Mouse (Mus musculus): Measurements from ENCODE around the gene Fmnl1. TPM values are rescaled to one million over a fixed set of nuclear protein-coding genes. Genes with fewer than 3 reads are reported as not detected.
A peak's percentile ranks its signal among the peaks of the same experiment; 100 is the strongest.

Gene Fmnl1
- polyA plus RNA-seq, 1 experiment from 2014 or later: 4.3 TPM

- 19% methylated on average over 6 of the region's 6 CpGs for WGBS
- H3K4me2 ChIP-seq (ENCODE audit: low read length): no peak overlapping the region
- no peak overlapping the region for H3K27ac ChIP-seq (replicated peaks; ENCODE audit: low read depth, low read length)
- peaks cover 37% of the 10 kb centered on the region for H3K27me3 ChIP-seq (ENCODE audit: control insufficient read depth, insufficient read depth, low read length)
- ATAC-seq (ENCODE audit: low FRiP score, low TSS enrichment): peak; percentile 69; the same call in 1 of the 2 replicates
- H3K36me3 ChIP-seq (ENCODE audit: control insufficient read depth, insufficient read depth, low read length): peaks cover 3% of the 10 kb centered on the region; the same call in 1 of the 2 replicates
- H3K4me1 ChIP-seq (ENCODE audit: control insufficient read depth, insufficient read depth, low read length): peaks cover 17% of the 10 kb centered on the region
- DNase-seq: peak; percentile 83
- H3K9me3 ChIP-seq (ENCODE audit: control insufficient read depth, low read length): no peaks in the 10 kb centered on the region
- H3K9ac ChIP-seq (replicated peaks; ENCODE audit: low read length): 0 out of 2 replicates have a peak overlapping the region, but pooled peaks have one; percentile 0
- no peak overlapping the region for H3K4me3 ChIP-seq (replicated peaks; ENCODE audit: low read depth, low read length)
These were observed 30.8 kb downstream of the Fmnl1 start for GRCm38 (mm10) chr11:103201664-103202063.

DNA sequence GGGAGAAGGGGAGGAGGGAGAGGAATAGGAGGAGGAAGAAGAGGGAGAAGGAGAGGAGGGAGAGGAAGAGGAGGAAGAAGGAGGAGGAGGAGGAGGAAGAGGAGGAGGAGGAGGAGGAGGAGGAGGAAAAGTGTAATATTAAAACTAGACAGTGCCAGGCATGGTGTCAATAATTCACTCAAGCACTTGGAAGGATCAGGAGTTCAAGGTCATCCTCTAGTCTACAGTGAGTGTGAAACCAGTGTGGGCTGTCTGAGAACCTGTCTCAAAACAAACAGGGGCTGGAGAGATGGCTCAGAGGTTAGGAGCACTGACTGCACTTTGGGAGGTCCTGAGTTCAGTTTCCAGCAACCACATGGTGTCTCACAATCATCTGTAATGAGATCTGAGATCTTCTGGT lies 31.5 kb downstream of the Fmnl1 start:
- Histone ChIP-seq H3K27me3 (ENCODE audit: control insufficient read depth, insufficient read depth, low read length) (peaks cover 30% of the 10 kb centered on the region), H3K27ac (replicated peaks; ENCODE audit: low read depth, low read length) (no peak overlapping the region), H3K4me2 (ENCODE audit: low read length) (no peak overlapping the region), H3K4me3 (replicated peaks; ENCODE audit: low read depth, low read length) (no peak overlapping the region), H3K4me1 (ENCODE audit: control insufficient read depth, insufficient read depth, low read length) (peaks cover 17% of the 10 kb centered on the region), H3K36me3 (ENCODE audit: control insufficient read depth, insufficient read depth, low read length) (no peaks in the 10 kb centered on the region), H3K9me3 (ENCODE audit: control insufficient read depth, low read length) (no peaks in the 10 kb centered on the region), H3K9ac (replicated peaks; ENCODE audit: low read length) (no peak overlapping the region)
- DNase-seq (no peak), ATAC-seq (ENCODE audit: low FRiP score, low TSS enrichment) (no peak)

- ATAC-seq (ENCODE audit: low FRiP score, low TSS enrichment): no peak
- Histone ChIP-seq H3K4me2 (ENCODE audit: low read length) (no peak overlapping the region), H3K27ac (replicated peaks; ENCODE audit: low read depth, low read length) (no peak overlapping the region), H3K4me1 (ENCODE audit: control insufficient read depth, insufficient read depth, low read length) (peaks cover 4% of the 10 kb centered on the region; the same call in 1 of the 2 replicates), H3K9ac (replicated peaks; ENCODE audit: low read length) (no peak overlapping the region), H3K36me3 (ENCODE audit: control insufficient read depth, insufficient read depth, low read length) (no peaks in the 10 kb centered on the region), H3K9me3 (ENCODE audit: control insufficient read depth, low read length) (no peaks in the 10 kb centered on the region), H3K4me3 (replicated peaks; ENCODE audit: low read depth, low read length) (no peak overlapping the region), H3K27me3 (ENCODE audit: control insufficient read depth, insufficient read depth, low read length) (no peaks in the 10 kb centered on the region)
- WGBS: 93% methylated on average over 6 of the region's 6 CpGs
- DNase-seq: no peak
These were observed 35.3 kb downstream of the Fmnl1 start for GRCm38 (mm10) chr11:103206203-103206602.

DNA sequence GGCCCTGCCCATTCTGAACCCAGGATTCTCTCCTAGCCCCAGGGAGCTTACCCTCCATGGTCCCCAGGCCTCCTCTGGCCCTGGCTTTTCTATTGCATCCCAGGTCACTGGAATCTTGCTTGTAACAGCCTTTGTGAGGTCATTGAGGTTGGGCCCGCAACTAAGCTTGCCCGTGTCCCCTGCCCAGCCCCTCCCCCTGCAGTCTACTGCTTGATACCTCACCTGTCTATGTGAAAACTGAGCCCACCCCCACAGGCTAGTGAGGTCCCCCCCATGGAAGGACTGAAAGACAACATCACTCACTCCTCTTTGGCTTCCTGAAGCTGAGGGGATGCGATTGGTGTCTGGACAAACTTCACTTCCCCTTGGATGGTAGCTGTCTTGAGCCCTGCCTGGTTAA lies 37.6 kb downstream of the Fmnl1 start, which contains the start of gene 1700023F06Rik:
TSS of gene 1700023F06Rik (minus strand) at position 101 of the 400 bp plus-strand sequence.
- 85% methylated on average over 3 of the region's 3 CpGs for WGBS

GRCm38 (mm10) chr11:103210291-103210690 lies 39.4 kb downstream of the Fmnl1 start:
- Histone ChIP-seq H3K4me2 (ENCODE audit: low read length) (no peak overlapping the region), H3K27me3 (ENCODE audit: control insufficient read depth, insufficient read depth, low read length) (no peaks in the 10 kb centered on the region), H3K4me3 (replicated peaks; ENCODE audit: low read depth, low read length) (no peak overlapping the region), H3K9me3 (ENCODE audit: control insufficient read depth, low read length) (no peaks in the 10 kb centered on the region), H3K27ac (replicated peaks; ENCODE audit: low read depth, low read length) (no peak overlapping the region), H3K36me3 (ENCODE audit: control insufficient read depth, insufficient read depth, low read length) (no peaks in the 10 kb centered on the region), H3K9ac (replicated peaks; ENCODE audit: low read length) (no peak overlapping the region), H3K4me1 (ENCODE audit: control insufficient read depth, insufficient read depth, low read length) (no peaks in the 10 kb centered on the region)
- WGBS: 77% methylated on average over 8 of the region's 8 CpGs
- DNase-seq (no peak), ATAC-seq (ENCODE audit: low FRiP score, low TSS enrichment) (no peak)

More for the DNA sequence above, 37.6 kb downstream of the Fmnl1 start, which contains the start of gene 1700023F06Rik:
- Histone ChIP-seq H3K9ac (replicated peaks; ENCODE audit: low read length) (no peak within 1 kb of the TSS), H3K4me1 (ENCODE audit: control insufficient read depth, insufficient read depth, low read length) (no peaks in the 10 kb centered on the region), H3K36me3 (ENCODE audit: control insufficient read depth, insufficient read depth, low read length) (no peaks in the 10 kb centered on the region), H3K9me3 (ENCODE audit: control insufficient read depth, low read length) (no peaks in the 10 kb centered on the region), H3K4me3 (replicated peaks; ENCODE audit: low read depth, low read length) (no peak within 1 kb of the TSS), H3K27ac (replicated peaks; ENCODE audit: low read depth, low read length) (no peak within 1 kb of the TSS), H3K27me3 (ENCODE audit: control insufficient read depth, insufficient read depth, low read length) (no peaks in the 10 kb centered on the region), H3K4me2 (ENCODE audit: low read length) (no peak within 1 kb of the TSS)
- DNase-seq: no peak
- no peak for ATAC-seq (ENCODE audit: low FRiP score, low TSS enrichment)

- H3K4me3 ChIP-seq (replicated peaks; ENCODE audit: low read depth, low read length): no peak overlapping the region
- 89% methylated on average over 5 of the region's 5 CpGs for WGBS
- ATAC-seq (ENCODE audit: low FRiP score, low TSS enrichment): no peak
- no peak for DNase-seq
- H3K9ac ChIP-seq (replicated peaks; ENCODE audit: low read length): no peak overlapping the region
- H3K36me3 ChIP-seq (ENCODE audit: control insufficient read depth, insufficient read depth, low read length): no peaks in the 10 kb centered on the region
- no peak overlapping the region for H3K4me2 ChIP-seq (ENCODE audit: low read length)
- no peaks in the 10 kb centered on the region for H3K9me3 ChIP-seq (ENCODE audit: control insufficient read depth, low read length)
- no peak overlapping the region for H3K27ac ChIP-seq (replicated peaks; ENCODE audit: low read depth, low read length)
- H3K4me1 ChIP-seq (ENCODE audit: control insufficient read depth, insufficient read depth, low read length): 0 out of 2 replicates have a peak, but pooled peaks cover 6% of the 10 kb centered on the region
- peaks cover 4% of the 10 kb centered on the region for H3K27me3 ChIP-seq (ENCODE audit: control insufficient read depth, insufficient read depth, low read length)
These were observed 42.8 kb downstream of the Fmnl1 start for GRCm38 (mm10) chr11:103213712-103214111.

DNA sequence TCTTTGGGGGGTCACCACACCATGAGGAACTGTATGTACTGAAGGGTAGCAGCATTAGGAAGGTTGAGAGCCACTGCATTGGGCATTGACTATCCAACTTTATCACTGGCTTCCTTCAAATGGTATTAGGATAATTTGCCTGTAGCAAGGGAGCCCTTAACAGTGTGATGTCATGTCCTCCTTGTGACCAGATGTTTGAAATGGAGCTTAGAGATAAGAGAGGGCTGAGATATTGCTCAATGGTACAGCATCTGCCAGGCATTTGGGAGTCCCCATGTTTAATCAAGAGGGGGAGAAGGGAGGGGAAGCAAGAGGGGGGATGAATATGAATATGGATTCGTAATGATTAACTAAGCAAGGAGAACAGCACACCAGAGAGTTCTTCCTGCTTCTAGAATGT lies 44.4 kb downstream of the Fmnl1 start:
- Histone ChIP-seq H3K27me3 (ENCODE audit: control insufficient read depth, insufficient read depth, low read length) (peaks cover 4% of the 10 kb centered on the region), H3K9me3 (ENCODE audit: control insufficient read depth, low read length) (no peaks in the 10 kb centered on the region), H3K27ac (replicated peaks; ENCODE audit: low read depth, low read length) (no peak overlapping the region), H3K36me3 (ENCODE audit: control insufficient read depth, insufficient read depth, low read length) (peaks cover 13% of the 10 kb centered on the region), H3K4me1 (ENCODE audit: control insufficient read depth, insufficient read depth, low read length) (0 out of 2 replicates have a peak, but pooled peaks cover 8% of the 10 kb centered on the region), H3K4me3 (replicated peaks; ENCODE audit: low read depth, low read length) (no peak overlapping the region), H3K4me2 (ENCODE audit: low read length) (no peak overlapping the region), H3K9ac (replicated peaks; ENCODE audit: low read length) (no peak overlapping the region)
- ATAC-seq (ENCODE audit: low FRiP score, low TSS enrichment) (no peak), DNase-seq (no peak)
- WGBS: 82% methylated on average over 1 of the region's 1 CpGs

DNA sequence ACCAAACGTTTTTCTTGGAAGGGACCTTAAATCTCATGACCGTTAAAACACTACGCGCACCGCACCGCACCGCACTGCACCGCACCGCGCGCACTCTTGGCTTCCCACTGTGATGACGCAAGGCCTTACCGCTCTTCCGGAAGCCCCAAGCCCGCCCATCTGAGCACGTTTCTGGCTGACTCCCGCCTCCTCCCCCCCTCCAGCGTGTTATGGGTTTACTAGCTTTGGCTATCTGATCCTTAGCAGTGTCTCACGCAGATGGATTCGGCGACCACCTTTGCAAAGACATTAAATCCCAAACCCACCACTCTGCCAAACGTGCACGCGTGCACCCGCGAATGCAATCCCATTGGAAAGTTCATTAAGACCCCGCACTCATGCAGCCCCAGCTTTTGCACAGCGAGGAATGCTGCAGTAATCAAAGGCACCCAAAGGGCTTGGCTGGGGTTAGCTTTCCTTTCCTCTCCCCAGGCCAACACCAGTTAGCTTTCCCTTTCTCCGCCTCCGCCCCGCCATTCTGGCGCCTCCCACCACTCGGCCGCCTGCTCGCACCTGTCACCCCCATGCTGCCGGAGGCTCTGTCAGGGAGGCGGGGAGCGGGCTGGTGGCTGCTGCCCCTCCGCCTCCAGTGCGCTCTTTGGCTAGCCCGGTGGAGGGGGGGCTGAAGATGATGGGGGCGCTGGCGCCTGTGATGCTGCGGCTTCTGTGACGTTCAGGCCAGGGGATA lies 47.0 kb downstream of the Fmnl1 start, which contains the start of gene Spata32:
TSS of gene Spata32 (minus strand) at position 643 of the 727 bp plus-strand sequence.
- ATAC-seq (ENCODE audit: low FRiP score, low TSS enrichment) (peak; percentile 78), DNase-seq (peak; percentile 88)
- H3K4me2 ChIP-seq (ENCODE audit: low read length): peak within 1 kb of the TSS; percentile 99
- H3K27me3 ChIP-seq (ENCODE audit: control insufficient read depth, insufficient read depth, low read length): peaks cover 4% of the 10 kb centered on the region
- 0 out of 2 replicates have a peak, but pooled peaks cover 8% of the 10 kb centered on the region for H3K4me1 ChIP-seq (ENCODE audit: control insufficient read depth, insufficient read depth, low read length)
- H3K4me3 ChIP-seq (replicated peaks; ENCODE audit: low read depth, low read length): peak within 1 kb of the TSS; percentile 50
- H3K9me3 ChIP-seq (ENCODE audit: control insufficient read depth, low read length): no peaks in the 10 kb centered on the region
- H3K27ac ChIP-seq (replicated peaks; ENCODE audit: low read depth, low read length): peak within 1 kb of the TSS; percentile 79
- H3K9ac ChIP-seq (replicated peaks; ENCODE audit: low read length): peak within 1 kb of the TSS; percentile 69
- peaks cover 28% of the 10 kb centered on the region for H3K36me3 ChIP-seq (ENCODE audit: control insufficient read depth, insufficient read depth, low read length)
- under 1% methylated on average over 45 of the region's 45 CpGs for whole genome bisulfite sequencing

DNA sequence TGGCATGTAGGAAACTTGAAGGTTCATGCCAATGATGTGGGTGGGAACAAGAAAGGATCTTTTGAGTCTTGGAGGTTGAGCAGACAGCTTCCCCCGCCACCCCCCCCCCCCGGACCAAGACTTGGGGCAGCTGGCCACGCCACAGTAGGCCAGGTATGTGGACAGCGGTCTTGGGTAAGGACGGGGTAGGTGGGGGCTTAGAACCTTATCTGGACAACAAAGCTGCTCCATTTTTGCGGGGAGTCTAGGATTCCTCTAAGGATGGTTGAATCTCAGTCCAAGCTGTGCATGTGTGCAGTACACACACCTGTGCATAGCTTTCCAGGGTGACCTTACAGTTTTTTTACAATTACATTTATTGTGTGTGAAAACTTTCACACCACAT lies 47.6 kb downstream of the Fmnl1 start:
- peak overlapping the region; percentile 50 for H3K4me3 ChIP-seq (replicated peaks; ENCODE audit: low read depth, low read length)
- H3K9ac ChIP-seq (replicated peaks; ENCODE audit: low read length): peak overlapping the region; percentile 69
- peaks cover 4% of the 10 kb centered on the region for H3K27me3 ChIP-seq (ENCODE audit: control insufficient read depth, insufficient read depth, low read length)
- H3K4me1 ChIP-seq (ENCODE audit: control insufficient read depth, insufficient read depth, low read length): 0 out of 2 replicates have a peak, but pooled peaks cover 8% of the 10 kb centered on the region
- ATAC-seq (ENCODE audit: low FRiP score, low TSS enrichment): peak; percentile 27; the same call in 1 of the 2 replicates
- peaks cover 30% of the 10 kb centered on the region for H3K36me3 ChIP-seq (ENCODE audit: control insufficient read depth, insufficient read depth, low read length)
- H3K27ac ChIP-seq (replicated peaks; ENCODE audit: low read depth, low read length): peak overlapping the region; percentile 79
- H3K4me2 ChIP-seq (ENCODE audit: low read length): peak overlapping the region; percentile 99
- H3K9me3 ChIP-seq (ENCODE audit: control insufficient read depth, low read length): no peaks in the 10 kb centered on the region
- 29% methylated on average over 6 of the region's 6 CpGs for WGBS
- DNase-seq: no peak

All from midbrain, embryonic 14.5 days (tissue).